Mouse (Mus musculus): ENCODE data around the gene Zbtb20.

Gene Zbtb20

GRCm38 (mm10) chr16:43363751-43364515 is 488.3 kb downstream of the Zbtb20 start:
- peak; percentile 45 to 71 for DNase-seq

DNA sequence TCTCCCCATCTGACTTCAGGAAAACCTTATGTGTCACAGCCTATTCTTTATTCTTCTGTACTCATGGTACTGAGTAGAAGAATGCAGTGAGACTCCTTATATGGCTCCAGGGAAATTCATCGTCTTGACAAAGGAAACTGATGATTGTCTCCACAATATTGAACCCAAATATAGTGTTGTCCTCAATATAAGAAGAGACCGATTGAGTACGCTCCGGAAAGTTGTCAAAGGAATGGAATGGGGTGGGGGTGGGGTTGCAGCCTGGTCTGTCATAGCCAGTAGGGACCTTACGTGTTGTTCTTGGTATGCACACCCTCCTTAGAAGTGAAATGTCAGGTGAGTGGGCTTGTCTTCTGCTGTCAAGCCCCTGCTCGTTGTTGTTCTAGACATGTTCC is 488.8 kb downstream of the Zbtb20 start:
- DNase-seq: no peak

GRCm38 (mm10) chr16:43365277-43365676 is 489.6 kb downstream of the Zbtb20 start:
- no peak for DNase-seq

DNA sequence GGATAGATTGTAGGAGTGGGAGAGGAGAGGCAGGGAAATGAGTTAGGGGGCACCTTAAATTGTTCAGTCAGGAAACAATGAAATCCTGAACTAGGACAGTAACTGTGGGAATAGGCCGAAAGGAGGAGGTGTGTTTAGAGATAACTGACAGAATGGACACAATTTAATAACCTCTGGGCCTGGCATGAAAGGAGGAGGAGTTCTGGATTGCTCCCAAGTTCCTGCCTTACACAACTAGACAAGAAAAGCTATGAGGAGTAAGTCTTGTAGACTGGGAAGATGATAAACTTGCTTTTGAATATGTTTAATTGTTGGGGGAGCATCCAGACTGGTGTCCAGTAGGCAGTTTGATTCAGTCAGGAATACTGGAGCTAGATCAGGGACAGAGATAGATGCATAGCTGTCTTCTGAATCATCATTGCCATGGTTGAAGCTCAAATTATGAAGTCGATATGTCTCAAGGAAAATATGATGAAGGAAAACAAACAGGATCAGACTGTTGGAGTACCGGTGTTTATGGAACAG is 494.9 kb downstream of the Zbtb20 start:
- no peak for DNase-seq

DNA sequence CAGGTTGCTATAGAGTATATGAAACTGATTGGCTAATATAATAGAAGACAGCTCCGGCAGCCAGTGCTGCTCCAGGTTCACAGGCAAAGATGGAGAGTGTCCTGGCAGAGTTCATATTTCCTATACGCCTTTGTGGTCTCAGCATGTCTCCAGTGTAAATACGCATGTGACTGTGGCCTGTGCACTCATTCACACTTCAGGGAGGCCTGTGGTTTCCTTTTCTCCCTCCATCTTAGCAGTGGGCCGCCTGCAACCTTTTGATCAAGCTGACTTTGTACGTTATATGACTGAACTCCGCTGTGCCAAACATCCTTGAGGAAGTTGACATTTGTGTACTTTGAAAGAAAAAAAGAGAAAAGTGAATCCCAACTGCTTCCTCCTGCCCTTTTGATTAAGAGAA is 501.1 kb downstream of the Zbtb20 start:
- no peak for DNase-seq

DNA sequence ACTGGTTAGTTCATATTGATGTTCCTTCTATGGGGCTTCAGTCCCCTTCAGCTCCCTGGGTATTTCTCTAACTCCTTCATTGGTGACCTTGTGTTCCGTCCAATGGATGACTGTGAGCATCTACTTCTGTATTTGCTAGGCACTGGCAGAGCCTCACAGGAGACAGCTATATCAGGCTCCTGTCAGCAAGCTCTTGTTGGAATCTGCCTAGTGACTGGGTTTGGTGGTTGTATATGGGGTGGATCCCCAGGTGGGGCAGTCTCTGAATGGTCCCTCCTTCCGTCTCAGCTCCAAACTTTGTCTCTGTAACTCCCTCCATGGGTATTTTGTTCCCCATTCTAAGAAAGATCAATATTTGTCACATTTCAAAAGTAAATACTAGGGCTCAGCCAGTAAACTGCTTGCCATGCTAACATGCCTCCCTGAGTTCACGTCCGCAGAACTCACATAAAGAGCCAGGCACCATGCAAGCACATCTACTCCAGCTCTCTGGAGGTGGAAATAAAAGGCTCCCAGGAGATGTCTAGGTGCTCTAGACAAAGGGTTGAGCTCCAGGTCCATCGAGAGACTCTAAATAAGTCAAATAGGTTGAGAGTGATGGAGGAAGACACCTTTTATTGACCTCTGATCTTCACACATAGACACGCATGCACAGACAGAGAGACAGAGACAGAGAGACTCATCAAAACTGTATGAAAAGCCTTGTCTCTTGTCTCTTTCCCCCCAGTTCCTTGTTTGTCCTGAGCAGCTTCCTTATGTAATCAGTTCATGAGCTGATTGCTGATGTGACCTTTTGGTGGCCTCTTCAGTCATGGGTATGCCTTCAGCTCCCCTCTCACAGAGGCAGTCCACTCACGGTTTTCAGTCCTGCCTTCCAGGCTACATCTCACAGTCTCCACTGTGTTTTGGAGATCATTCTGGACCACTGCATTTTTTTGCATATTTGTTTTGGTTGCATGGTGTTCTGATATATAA is 504.0 kb downstream of the Zbtb20 start:
- DNase-seq: no peak

- no peak for DNase-seq
Measured at GRCm38 (mm10) chr16:43381183-43381582, 505.5 kb downstream of the Zbtb20 start.

DNA sequence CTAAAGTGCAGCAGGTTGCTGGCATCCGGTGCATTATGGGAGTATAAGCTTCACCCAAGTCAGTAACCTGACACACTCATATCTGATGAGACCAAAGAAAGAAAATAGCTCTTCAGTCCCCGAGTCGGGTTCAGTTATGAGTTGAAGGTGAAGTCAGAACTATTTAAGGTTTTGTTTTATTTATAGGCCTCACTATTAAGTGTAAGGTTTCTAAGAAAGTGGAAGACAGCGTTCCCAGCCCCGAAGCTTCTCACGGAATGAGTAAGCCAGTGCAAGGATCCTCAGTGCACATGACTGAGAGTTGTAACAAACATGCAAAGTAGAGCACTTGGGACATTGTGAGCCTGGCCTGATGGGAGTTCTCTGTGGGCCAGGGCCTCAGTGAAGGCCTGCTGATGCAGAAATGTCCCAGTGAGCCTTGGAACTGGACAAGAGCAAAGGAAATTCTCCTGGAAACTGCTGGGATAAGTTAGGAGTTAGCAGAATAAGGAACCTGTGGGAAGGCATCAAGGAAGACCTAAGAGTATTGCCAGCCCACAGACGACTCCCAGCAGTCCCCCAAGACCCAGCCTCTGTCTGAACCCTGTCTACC is 507.6 kb downstream of the Zbtb20 start:
- DNase-seq: no peak

GRCm38 (mm10) chr16:43384953-43385619 is 509.4 kb downstream of the Zbtb20 start:
- DNase-seq: no peak

DNA sequence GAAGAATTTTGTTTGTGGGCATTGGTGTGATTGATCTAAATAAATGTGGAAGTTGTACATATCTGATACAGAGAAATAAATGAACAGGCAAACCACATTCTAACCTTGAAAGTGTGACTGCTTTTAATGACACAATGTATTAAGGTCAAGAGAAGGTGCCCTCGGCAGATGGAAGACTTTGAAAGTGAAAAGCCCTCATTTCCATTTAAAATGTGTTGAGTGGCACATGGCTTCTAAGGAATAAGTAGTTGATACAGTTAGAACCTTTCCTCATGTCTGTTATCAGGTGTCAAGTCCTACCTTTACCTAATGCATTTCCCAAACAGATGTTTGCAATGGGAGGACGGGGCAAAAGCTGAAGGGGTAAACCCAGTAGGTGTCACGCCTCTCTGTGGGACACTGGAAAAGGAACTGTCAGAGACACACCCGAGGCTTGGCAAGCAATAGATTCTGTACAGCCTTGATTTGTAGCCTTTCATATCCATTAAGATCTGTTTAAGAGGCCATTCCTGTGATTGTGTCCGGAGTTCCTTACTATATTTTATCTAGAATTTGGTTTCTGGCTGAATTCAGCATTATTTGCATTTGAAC is 510.0 kb downstream of the Zbtb20 start:
- DNase-seq: no peak

GRCm38 (mm10) chr16:43386426-43386825 is 510.7 kb downstream of the Zbtb20 start:
- no peak for DNase-seq

DNA sequence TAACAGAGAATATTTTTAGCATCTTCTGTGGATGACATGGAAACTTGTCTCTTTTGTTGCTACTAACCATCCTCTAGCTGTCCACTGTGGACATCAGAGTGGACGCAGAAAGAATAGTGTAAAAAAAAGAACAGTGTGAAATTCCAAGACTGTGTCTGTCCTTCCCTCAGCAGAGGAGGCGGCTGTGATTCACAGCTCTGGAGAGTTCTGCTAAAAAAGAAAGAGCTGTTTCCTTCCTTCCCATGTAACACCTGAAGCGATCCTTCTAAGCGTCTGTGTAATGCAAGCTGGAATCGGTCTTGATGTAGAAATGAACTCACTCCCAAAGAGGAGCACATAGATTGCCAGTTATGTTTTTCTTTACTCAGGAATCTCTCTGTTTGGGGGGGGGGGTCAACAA is 512.7 kb downstream of the Zbtb20 start:
- DNase-seq: no peak

GRCm38 (mm10) chr16:43390387-43390786 is 514.7 kb downstream of the Zbtb20 start:
- DNase-seq: no peak

GRCm38 (mm10) chr16:43393382-43393781 is 517.7 kb downstream of the Zbtb20 start:
- DNase-seq: no peak

GRCm38 (mm10) chr16:43394013-43394568 is 518.4 kb downstream of the Zbtb20 start:
- DNase-seq: no peak

GRCm38 (mm10) chr16:43394760-43395159 is 519.1 kb downstream of the Zbtb20 start:
- peak in 1 of 2 experiments; percentile 32 for DNase-seq

DNA sequence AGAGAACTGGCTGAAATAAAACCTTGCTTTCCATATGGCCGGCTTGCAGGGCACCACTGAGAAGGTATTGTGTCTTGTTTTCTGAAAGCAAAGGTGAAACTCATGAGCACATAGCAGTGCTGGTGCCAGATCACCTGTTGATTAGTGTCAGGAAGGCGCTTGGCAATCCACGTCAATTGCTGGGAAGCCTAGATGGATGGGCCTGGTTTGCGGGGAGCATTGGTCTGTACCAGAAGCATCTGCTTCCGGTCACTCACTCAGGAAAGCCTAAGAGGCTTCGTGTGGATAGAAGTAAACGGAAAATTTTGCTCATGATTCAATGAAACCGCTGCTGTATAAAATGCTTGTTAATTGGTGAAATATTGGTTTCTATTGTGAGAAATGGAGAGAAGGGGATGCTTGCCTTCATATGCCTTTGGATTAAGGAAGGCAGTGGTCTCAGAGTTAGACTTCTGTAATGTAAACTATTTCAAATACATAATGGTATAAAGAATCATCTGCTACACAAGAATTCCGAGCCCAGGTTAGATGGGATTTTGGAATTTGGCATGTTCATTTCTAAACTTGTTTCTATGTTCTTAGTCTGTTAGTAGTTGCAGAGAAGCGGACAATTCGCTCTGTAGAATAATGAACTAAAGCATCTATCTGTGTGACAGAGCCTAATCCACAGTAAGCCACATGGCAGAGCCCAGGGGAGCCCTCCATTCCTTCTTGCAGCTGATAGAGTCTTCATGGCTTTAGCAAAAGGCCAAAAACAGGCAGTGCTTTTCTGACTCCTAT is 521.4 kb downstream of the Zbtb20 start:
- no peak for DNase-seq

GRCm38 (mm10) chr16:43397629-43398323 is 522.1 kb downstream of the Zbtb20 start:
- DNase-seq: no peak

DNA sequence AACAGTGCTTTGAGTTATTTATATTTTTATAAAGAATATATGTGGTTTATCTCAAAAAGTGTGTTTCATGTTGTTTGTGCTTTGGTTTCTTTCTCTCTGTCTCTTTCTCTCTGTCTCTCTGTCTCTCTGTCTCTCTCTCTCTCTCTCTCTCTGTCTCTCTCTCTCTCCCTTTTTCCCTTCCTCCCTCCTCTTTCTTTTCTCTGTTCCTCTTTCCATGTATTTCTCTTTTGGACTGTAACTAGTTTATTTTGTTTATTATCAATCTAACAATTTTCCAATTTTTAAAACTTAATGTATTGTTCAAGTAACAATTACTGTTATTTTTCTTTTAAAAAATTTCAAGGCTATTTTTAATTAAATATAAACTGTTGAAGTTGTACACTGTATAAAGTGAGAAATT is 523.7 kb downstream of the Zbtb20 start:
- DNase-seq: no peak

- no peak for DNase-seq
Measured at GRCm38 (mm10) chr16:43400046-43400445, 524.4 kb downstream of the Zbtb20 start.

Data from lung, adult 18-20 months (tissue).